In the genomic region with DNA sequence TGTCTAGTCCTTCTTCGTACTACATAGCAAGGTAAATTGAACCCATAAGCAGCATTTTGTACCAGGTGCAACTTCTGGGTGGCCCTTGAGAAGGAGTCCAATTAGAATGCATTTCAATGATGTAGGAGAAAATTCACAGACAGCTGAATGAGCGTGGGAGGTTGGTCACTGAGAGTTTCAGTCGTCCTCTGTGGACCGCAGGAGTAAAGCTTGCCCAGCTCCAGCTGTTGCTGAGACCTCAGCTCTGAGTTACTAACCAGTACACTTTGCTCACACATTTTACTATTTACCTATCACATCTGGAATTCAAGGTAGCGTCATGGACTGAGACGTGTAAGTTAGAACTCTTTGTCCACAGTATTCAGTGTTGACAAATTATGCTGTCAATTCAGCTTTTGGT, we compare ENCODE assay signal across 10 mouse cellular contexts.
"Had no signal": no experiment of that assay in that cellular context is flagged by ENCODE, and none has a peak within 500 bp of the region (broad histone marks: within the 10 kb centered on the region; RNA-seq: fewer than 3 reads in every experiment).

No protein-coding gene starts in this region.

- ATAC-seq: midbrain, embryonic 16.5 days had no signal

- H3K9ac ChIP-seq: liver, embryonic 14.5 days; midbrain, embryonic 12.5 days had no signal

- H3K27me3 ChIP-seq: midbrain, embryonic 12.5 days had no signal

- H3K4me2 ChIP-seq: midbrain, embryonic 12.5 days had no signal

- H3K9me3 ChIP-seq: midbrain, embryonic 12.5 days had no signal

- DNase-seq: kidney, adult 9 months; lung, adult 18-20 months; right cerebral cortex, postnatal 25 days; thymus, postnatal 4 days had no signal

- H3K36me3 ChIP-seq: midbrain, embryonic 12.5 days had no signal

- H3K4me3 ChIP-seq: layer of hippocampus, adult 2 months; midbrain, embryonic 12.5 days had no signal

- H3K27ac ChIP-seq: kidney, postnatal 0 days; layer of hippocampus, adult 2 months; liver, embryonic 14.5 days; midbrain, embryonic 12.5 days; stomach, postnatal 0 days had no signal

- H3K4me1 ChIP-seq: midbrain, embryonic 12.5 days had no signal
